Mouse (Mus musculus): ENCODE measurements around the gene Cdadc1.

Cdadc1 gene

GRCm38 (mm10) chr14:59614149-59614548 is 16.4 kb upstream of the Cdadc1 start:
- in situ Hi-C loops (cut with MboI, MseI) = loop anchor here (10.0 kb wide), 1 partner anchor 161 kb away; no protein-coding TSS in a partner anchor

GRCm38 (mm10) chr14:59612920-59613625 is 15.3 kb upstream of the Cdadc1 start:
- in situ Hi-C loops (cut with MboI, MseI) = loop anchor here (10.0 kb wide), 1 partner anchor 162 kb away; no protein-coding TSS in a partner anchor

DNA sequence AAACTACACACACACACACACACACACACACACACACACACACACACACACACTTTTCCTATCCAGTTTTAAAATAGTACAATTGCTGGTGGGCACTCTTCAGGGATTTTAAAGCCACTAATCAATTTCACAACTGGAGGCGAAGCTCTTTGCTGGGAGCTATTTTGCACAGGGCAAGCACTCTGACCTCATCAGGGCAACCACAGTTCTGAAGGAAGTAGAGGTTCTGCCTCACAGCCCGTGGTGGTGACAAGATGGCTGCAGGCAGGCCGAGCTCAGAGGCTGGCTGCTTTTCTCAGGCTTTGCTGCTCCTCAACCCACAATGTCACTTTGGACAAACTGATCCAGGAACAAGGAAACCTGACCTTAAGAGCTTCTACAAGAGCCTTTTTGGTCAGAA is 9.3 kb upstream of the Cdadc1 start:
- in situ Hi-C loops (cut with MboI, MseI) = loop anchor here (5.0 kb wide), 2 partner anchors 330 to 410 kb away; no protein-coding TSS in a partner anchor

DNA sequence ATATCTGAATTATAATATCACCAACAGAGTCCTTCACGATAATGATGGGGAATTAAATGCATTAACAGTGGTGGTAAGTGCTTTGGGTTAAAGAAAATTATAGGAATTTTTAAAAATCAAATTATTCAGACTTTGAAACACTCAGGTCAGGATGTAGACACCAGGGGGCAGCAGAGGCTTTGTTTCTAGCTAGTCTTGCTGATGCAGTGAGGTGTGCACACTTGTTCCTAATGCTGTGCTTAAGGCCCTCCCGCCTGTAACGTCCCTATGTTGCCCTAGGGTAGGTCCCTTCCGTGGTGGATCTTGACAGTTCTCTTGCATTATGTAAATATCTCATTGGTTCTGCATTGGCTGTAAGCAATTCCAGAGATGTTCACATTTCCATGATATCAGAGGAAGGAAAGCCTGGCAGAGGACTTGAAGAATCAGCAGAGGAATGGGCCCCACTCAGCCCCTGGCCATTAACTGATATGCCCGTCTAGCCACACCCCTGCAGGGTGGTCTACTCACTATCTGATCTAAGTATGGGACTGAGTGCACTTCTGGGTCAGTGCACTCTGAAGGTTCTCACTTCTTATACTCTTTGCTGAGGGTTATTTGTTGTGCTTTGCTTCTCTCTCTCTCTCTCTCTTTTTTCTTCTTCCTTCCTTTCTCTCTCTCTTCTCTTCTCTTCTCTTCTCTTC is 8.1 kb upstream of the Cdadc1 start:
- in situ Hi-C loops (cut with MboI, MseI) = loop anchor here (5.0 kb wide), 2 partner anchors 331 to 411 kb away; no protein-coding TSS in a partner anchor

GRCm38 (mm10) chr14:59604002-59604645 is 6.4 kb upstream of the Cdadc1 start:
- in situ Hi-C loops (cut with MboI, MseI) = no loop called here

- in situ Hi-C loops (cut with MboI, MseI) = no loop called here
Measured at GRCm38 (mm10) chr14:59598260-59598627, 485 bp upstream of the Cdadc1 start.

GRCm38 (mm10) chr14:59594988-59595387 is 2.8 kb downstream of the Cdadc1 start:
- in situ Hi-C loops (cut with MboI, MseI) = no loop called here

GRCm38 (mm10) chr14:59592593-59592992 is 5.2 kb downstream of the Cdadc1 start:
- in situ Hi-C loops (cut with MboI, MseI) = no loop called here

- in situ Hi-C loops (cut with MboI, MseI) = no loop called here
Measured at GRCm38 (mm10) chr14:59591901-59592300, 5.9 kb downstream of the Cdadc1 start.

- in situ Hi-C loops (cut with MboI, MseI) = no loop called here
Measured at GRCm38 (mm10) chr14:59590614-59591013, 7.1 kb downstream of the Cdadc1 start.

- in situ Hi-C loops (cut with MboI, MseI) = no loop called here
Measured at GRCm38 (mm10) chr14:59576385-59576784, 21.4 kb downstream of the Cdadc1 start.

DNA sequence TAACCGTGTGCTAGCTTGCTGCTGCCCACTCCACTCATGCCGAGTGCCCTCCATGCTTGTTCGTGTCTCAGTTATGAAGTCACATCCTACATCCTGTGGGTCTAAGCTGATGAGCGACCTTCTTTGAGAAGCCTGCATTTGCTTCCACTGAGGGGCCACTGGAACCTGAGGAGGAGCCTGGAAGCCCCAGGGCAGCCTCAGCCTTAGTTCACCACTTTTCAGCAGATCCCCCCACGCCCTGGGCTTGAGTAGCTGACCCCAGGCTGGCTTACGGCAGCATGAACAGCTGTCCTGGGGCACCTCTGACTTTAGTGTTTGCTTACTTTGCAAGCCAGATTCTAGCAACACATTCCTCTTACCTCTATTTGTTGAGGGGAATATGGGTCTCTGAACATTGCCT is 31.0 kb downstream of the Cdadc1 start:
- in situ Hi-C loops (cut with MboI, MseI) = no loop called here

- in situ Hi-C loops (cut with MboI, MseI) = loop anchor here (5.0 kb wide), 1 partner anchor 221 kb away; no protein-coding TSS in a partner anchor
Measured at GRCm38 (mm10) chr14:59557886-59558285, 39.9 kb downstream of the Cdadc1 start.

DNA sequence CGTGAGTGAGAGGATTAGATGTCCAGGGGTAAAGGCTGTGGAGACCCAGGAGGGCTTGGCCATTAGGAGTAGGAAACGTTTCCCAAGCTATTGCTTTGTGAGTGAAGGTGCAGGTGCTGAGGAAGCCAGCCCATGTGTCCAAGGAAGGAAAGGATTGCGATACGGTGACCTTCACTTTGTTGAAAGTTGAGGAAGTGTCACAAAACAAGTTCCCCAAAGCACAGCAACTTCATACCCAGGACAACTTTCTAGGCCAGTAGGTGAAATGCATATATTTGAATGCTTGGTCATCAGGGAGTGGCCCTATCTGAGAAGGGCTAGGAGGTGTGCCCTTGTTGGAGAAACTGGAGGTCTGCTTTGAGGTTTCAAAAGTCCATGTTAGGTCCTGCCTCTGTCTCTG is 40.7 kb downstream of the Cdadc1 start:
- in situ Hi-C loops (cut with MboI, MseI) = loop anchor here (5.0 kb wide), 1 partner anchor 220 kb away; no protein-coding TSS in a partner anchor

DNA sequence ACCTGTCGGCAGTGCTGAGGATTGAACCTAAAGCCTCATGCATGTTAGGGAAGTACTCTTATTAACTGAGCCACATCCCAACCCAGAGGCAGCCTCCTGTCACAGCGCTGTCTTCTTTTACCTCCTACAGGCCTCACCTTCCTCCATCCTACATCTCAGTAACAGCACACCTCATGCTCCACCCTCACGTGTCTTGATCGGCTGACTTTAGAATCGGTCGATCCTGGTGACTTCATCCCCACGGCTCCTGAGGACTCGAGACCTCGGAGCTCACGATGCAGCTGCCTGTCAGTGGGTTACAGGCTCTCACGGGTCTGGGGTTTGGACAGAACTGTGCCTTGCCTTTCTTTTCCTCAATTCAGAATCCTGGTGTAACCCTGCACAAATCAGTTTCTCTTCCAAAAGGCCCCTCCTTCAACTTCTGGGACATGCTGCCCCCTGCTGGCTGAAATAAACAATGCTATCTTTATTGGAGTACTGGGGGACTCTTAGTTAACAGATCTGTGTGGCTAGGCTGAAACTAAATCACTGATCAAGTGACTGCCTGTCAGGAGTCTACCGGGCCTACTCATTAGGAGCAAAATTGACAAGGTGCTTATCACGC is 41.7 kb downstream of the Cdadc1 start:
- in situ Hi-C loops (cut with MboI, MseI) = loop anchor here (5.0 kb wide), 1 partner anchor 219 kb away; no protein-coding TSS in a partner anchor

- in situ Hi-C loops (cut with MboI, MseI) = loop anchor here (5.0 kb wide), 1 partner anchor 218 kb away; no protein-coding TSS in a partner anchor
Measured at GRCm38 (mm10) chr14:59555018-59555417, 42.7 kb downstream of the Cdadc1 start.

- in situ Hi-C loops (cut with MboI, MseI) = no loop called here
Measured at GRCm38 (mm10) chr14:59554025-59554424, 43.7 kb downstream of the Cdadc1 start.

- in situ Hi-C loops (cut with MboI, MseI) = no loop called here
Measured at GRCm38 (mm10) chr14:59551956-59552355, 45.8 kb downstream of the Cdadc1 start.

DNA sequence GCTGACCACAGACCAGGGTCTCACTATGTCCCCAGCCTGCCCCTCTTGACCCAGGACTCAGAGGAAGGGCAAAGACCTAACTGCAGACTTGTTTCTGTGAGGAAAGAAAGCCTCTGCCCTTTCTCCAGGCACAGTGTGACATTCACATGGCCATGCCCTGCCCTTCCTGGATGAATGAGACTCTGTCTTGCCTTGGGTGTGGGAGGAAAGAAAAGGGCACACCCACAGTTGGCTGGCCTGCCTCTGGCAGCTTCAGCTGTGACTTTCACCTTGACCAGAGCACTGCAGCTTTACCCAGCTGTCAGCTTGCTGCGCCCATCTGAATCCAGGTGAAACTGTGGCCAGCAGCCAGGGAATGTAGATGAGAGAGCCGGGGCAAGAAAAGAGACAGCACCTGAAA is 46.9 kb downstream of the Cdadc1 start:
- in situ Hi-C loops (cut with MboI, MseI) = no loop called here

- in situ Hi-C loops (cut with MboI, MseI) = loop anchor here (10.0 kb wide), 1 partner anchor 794 kb away; no protein-coding TSS in a partner anchor
Measured at GRCm38 (mm10) chr14:59549106-59549505, 48.7 kb downstream of the Cdadc1 start.

GRCm38 (mm10) chr14:59548532-59548931 is 49.2 kb downstream of the Cdadc1 start:
- in situ Hi-C loops (cut with MboI, MseI) = loop anchor here (10.0 kb wide), 1 partner anchor 794 kb away; no protein-coding TSS in a partner anchor

DNA sequence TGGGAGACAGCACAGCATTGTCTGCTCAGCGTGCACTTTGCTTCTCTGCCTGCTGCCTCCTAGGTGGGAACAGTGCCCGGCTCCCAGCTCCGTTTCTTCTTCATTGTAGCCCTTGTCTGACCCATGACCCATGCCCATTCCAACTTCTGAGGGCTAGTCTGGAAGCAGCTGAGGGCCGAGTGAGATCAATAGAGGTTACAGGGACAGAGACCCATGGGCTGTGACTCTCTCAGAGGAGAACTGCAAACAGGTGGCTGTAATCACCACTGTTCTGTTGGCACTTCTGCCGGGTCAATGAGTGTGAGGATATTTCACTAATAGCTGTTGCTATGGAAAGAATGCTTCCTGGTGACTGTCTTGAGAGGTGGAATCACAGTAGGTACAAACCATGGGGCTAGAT is 50.2 kb downstream of the Cdadc1 start:
- in situ Hi-C loops (cut with MboI, MseI) = loop anchor here (10.0 kb wide), 1 partner anchor 793 kb away; no protein-coding TSS in a partner anchor

All from regulatory T cell (primary cell).